Mouse (Mus musculus) heart, adult 2 months (tissue): ENCODE measurements around the gene Agtpbp1. TPM values are rescaled to one million over a fixed set of nuclear protein-coding genes. Genes with fewer than 3 reads are reported as not detected.

Source experiments
- DNase-seq, 2 experiments: peaks; one replicate each; pipeline ENCODE4 v3.0.0; 2021
- H3K27ac ChIP-seq: fragments of 200-600 bp; 2 replicates; pipeline ENCODE4 v1.8.1; 2022
- H3K27me3 ChIP-seq: fragments of 200-500 bp; 2 replicates; pipeline ENCODE4 v1.6.1; 2012; ENCODE audit warnings: mild to moderate bottlenecking, low read length, inconsistent platforms, mixed read lengths; ENCODE audit not compliant: control insufficient read depth, insufficient read depth
- H3K36me3 ChIP-seq: fragments of 200-500 bp; 2 replicates; pipeline ENCODE4 v1.6.1; 2012; ENCODE audit warnings: low read length, inconsistent platforms; ENCODE audit not compliant: control insufficient read depth, insufficient read depth
- H3K4me1 ChIP-seq: fragments of 200-500 bp; 2 replicates; pipeline ENCODE4 v1.6.1; 2011; ENCODE audit warnings: low read length; ENCODE audit not compliant: control insufficient read depth, insufficient read depth
- H3K4me3 ChIP-seq: fragments of 200-600 bp; 2 replicates; pipeline ENCODE4 v1.8.1; 2022
- H3K79me2 ChIP-seq: fragments of 200-500 bp; replicated peaks from 2 replicates; pipeline ENCODE4 v1.6.1; 2012; ENCODE audit warnings: mild to moderate bottlenecking, inconsistent platforms, low read length, moderate library complexity, mixed read lengths; ENCODE audit not compliant: control insufficient read depth, insufficient read depth
- H3K9ac ChIP-seq: fragments of 200-500 bp; 2 replicates; pipeline ENCODE4 v1.6.1; 2012; ENCODE audit warnings: low read depth, mild to moderate bottlenecking, control low read depth, inconsistent platforms, low read length, mixed read lengths
- CTCF ChIP-seq: fragments of 200-600 bp; IDR thresholded peaks from 2 replicates; pipeline ENCODE4 v1.8.1; 2022; ENCODE audit warnings: antibody characterized with exemption, mild to moderate bottlenecking, moderate library complexity
- EP300 ChIP-seq: fragments of 200-500 bp; IDR thresholded peaks from 2 replicates; pipeline ENCODE4 v1.6.1; 2011; ENCODE audit warnings: low read depth, low read length, control low read depth; ENCODE audit not compliant: insufficient read depth
- POLR2A ChIP-seq: fragments of 200-500 bp; IDR thresholded peaks from 2 replicates; pipeline ENCODE4 v1.6.1; 2011; ENCODE audit warnings: mild to moderate bottlenecking, low read depth, low read length, control low read depth; ENCODE audit not compliant: insufficient read depth
- WGBS: fragments of 180-500 bp; shearing (Covaris S2); methylation state at CpG from one replicate; pipeline ENCODE4 v1.1.7; 2018; 5-methylcytosine and 5-hydroxymethylcytosine counted together
- intact Hi-C: fragments of 180-260 bp; cut with DNase I; formaldehyde crosslinking; loops from one replicate; pipeline ENCODE4 v1.15.1; 2025
- polyA plus RNA-seq: library from polyadenylated mRNA; depleted of rRNA; stranded (reverse); fragments of >200 nt; gene quantifications from 2 replicates; pipeline ENCODE4 v1.2.3, GENCODE M21; 2012
- total RNA-seq, 2 experiments: library from RNA; stranded (reverse); gene quantifications; 2 replicates each; pipeline ENCODE4 v1.2.3; 2021

The Agtpbp1 gene
- total and polyA plus RNA-seq, 3 experiments = 27.9 to 173 (median 151) TPM

- TF ChIP-seq POLR2A (no peak), EP300 (no peak), CTCF (no peak)
- no peak for DNase-seq
- Histone ChIP-seq H3K27ac (no peak overlapping the region), H3K27me3 (no peaks in the 10 kb centered on the region), H3K4me1 (peaks cover 2% of the 10 kb centered on the region; the same call in 1 of the 2 replicates), H3K9ac (no peak overlapping the region), H3K4me3 (no peak overlapping the region), H3K79me2 (0 out of 2 replicates have a peak, but pooled peaks cover 1% of the 10 kb centered on the region), H3K36me3 (no peaks in the 10 kb centered on the region)
- intact Hi-C loops = no loop called here
- 79% methylated on average over 5 of the region's 5 CpGs for WGBS
These were observed 45.0 kb downstream of the Agtpbp1 start for GRCm38 (mm10) chr13:59540030-59540429.

- WGBS = 82% methylated on average over 5 of the region's 5 CpGs
- TF ChIP-seq POLR2A (no peak), EP300 (no peak)
- Histone ChIP-seq H3K36me3 (no peaks in the 10 kb centered on the region), H3K4me3 (no peak overlapping the region), H3K27me3 (no peaks in the 10 kb centered on the region), H3K79me2 (0 out of 2 replicates have a peak, but pooled peaks cover 1% of the 10 kb centered on the region), H3K27ac (no peak overlapping the region), H3K4me1 (peaks cover 2% of the 10 kb centered on the region; the same call in 1 of the 2 replicates), H3K9ac (no peak overlapping the region)
- DNase-seq = no peak
- intact Hi-C loops = no loop called here
These were observed 46.4 kb downstream of the Agtpbp1 start for GRCm38 (mm10) chr13:59538661-59539060.

- Histone ChIP-seq H3K4me3 (no peak overlapping the region), H3K4me1 (no peaks in the 10 kb centered on the region), H3K9ac (no peak overlapping the region), H3K79me2 (peaks cover 4% of the 10 kb centered on the region), H3K36me3 (no peaks in the 10 kb centered on the region), H3K27ac (no peak overlapping the region), H3K27me3 (no peaks in the 10 kb centered on the region)
- no peak for DNase-seq
- 66% methylated on average over 2 of the region's 2 CpGs for WGBS
- intact Hi-C loops = no loop called here
- TF ChIP-seq POLR2A (no peak), EP300 (no peak), CTCF (no peak)
These were observed 48.4 kb downstream of the Agtpbp1 start for GRCm38 (mm10) chr13:59536631-59537030.

- Histone ChIP-seq H3K36me3 (no peaks in the 10 kb centered on the region), H3K4me3 (no peak overlapping the region), H3K27me3 (no peaks in the 10 kb centered on the region), H3K4me1 (no peaks in the 10 kb centered on the region), H3K79me2 (peaks cover 4% of the 10 kb centered on the region), H3K9ac (no peak overlapping the region), H3K27ac (no peak overlapping the region)
- TF ChIP-seq CTCF (no peak), EP300 (no peak), POLR2A (no peak)
- 86% methylated on average over 6 of the region's 6 CpGs for WGBS
- no peak for DNase-seq
- intact Hi-C loops = no loop called here
These were observed 49.3 kb downstream of the Agtpbp1 start for GRCm38 (mm10) chr13:59535746-59536145.

- DNase-seq = no peak
- intact Hi-C loops = no loop called here
- Histone ChIP-seq H3K79me2 (peaks cover 3% of the 10 kb centered on the region), H3K4me1 (no peaks in the 10 kb centered on the region), H3K4me3 (no peak overlapping the region), H3K9ac (no peak overlapping the region), H3K27ac (no peak overlapping the region), H3K27me3 (no peaks in the 10 kb centered on the region), H3K36me3 (no peaks in the 10 kb centered on the region)
- TF ChIP-seq EP300 (no peak), CTCF (no peak), POLR2A (no peak)
- WGBS = 72% methylated on average over 4 of the region's 4 CpGs
These were observed 50.7 kb downstream of the Agtpbp1 start for GRCm38 (mm10) chr13:59534301-59534700.

- DNase-seq = no peak
- H3K27ac ChIP-seq = no peak overlapping the region
- peaks cover 3% of the 10 kb centered on the region for H3K79me2 ChIP-seq
- no peaks in the 10 kb centered on the region for H3K36me3 ChIP-seq
- H3K9ac ChIP-seq = no peak overlapping the region
- no peak overlapping the region for H3K4me3 ChIP-seq
- intact Hi-C loops = no loop called here
- no peaks in the 10 kb centered on the region for H3K27me3 ChIP-seq
- WGBS = 69% methylated on average over 6 of the region's 6 CpGs
- no peaks in the 10 kb centered on the region for H3K4me1 ChIP-seq
- TF ChIP-seq POLR2A = no peak
- TF ChIP-seq EP300 = no peak
- TF ChIP-seq CTCF = no peak
These were observed 51.7 kb downstream of the Agtpbp1 start for GRCm38 (mm10) chr13:59533331-59533730.
